Mouse (Mus musculus) stomach, postnatal 0 days (tissue): ENCODE measurements around the gene Fam107b.

Source experiments
- CTCF ChIP-seq: IDR thresholded peaks from 2 replicates; pipeline ENCODE4 v1.5.1; 2016; ENCODE audit warnings: antibody characterized with exemption, low read depth, mild to moderate bottlenecking, moderate library complexity
- EP300 ChIP-seq: optimal IDR thresholded peaks from 2 replicates; pipeline ENCODE3; 2016; ENCODE audit warnings: antibody characterized with exemption

DNA sequence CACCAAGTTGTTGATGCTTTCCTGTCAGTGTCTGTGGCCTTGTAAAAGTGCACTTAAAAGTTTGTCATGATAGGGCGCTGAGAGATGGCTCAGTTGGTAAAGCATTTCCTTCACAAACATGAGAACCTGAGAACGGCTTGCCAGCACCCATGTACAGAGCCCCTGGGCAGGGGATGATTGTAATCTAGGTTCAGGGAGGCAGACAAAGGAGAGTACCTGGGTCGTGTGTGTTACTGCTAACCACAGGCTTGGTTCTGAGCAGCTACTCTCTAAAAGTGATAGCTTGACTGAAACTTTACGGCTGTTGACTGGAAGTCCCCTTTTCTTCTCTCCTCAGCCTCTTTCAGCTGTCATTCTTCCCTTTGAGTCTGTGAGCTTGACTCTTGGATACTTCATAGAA is 147.6 kb downstream of the Fam107b start:
- no peak for TF ChIP-seq CTCF
- no peak for TF ChIP-seq EP300
